Mouse (Mus musculus): ENCODE results near the gene Dnajb12.

The Dnajb12 gene

GRCm38 (mm10) chr10:59911561-59912198, 32.3 kb downstream of the Dnajb12 start:
- TF ChIP-seq POU5F1 (IDR thresholded peaks at IDR 0.05; ENCODE audit: borderline replicate concordance, low read length), result no peak
- TF ChIP-seq CTCF (conservative IDR thresholded peaks at IDR 0.05; ENCODE audit: low read length), result no peak
- TF ChIP-seq NANOG (IDR thresholded peaks at IDR 0.05; ENCODE audit: borderline replicate concordance, low read length), result no peak
- Histone ChIP-seq H3K4me1 (replicated peaks; ENCODE audit: low read depth, low read length) (peaks cover 89% of the 10 kb centered on the region), H3K4me3 (replicated peaks; ENCODE audit: low read length) (peak overlapping the region; percentile 70), H3K9me3 (ENCODE audit: low read length) (no peaks in the 10 kb centered on the region), H3K27me3 (ENCODE audit: insufficient read depth, low read length) (peaks cover 29% of the 10 kb centered on the region), H3K36me3 (ENCODE audit: insufficient read depth, low read length) (no peaks in the 10 kb centered on the region)

GRCm38 (mm10) chr10:59915196-59915962, 36.0 kb downstream of the Dnajb12 start:
- TF ChIP-seq NANOG (IDR thresholded peaks at IDR 0.05; ENCODE audit: borderline replicate concordance, low read length) (no peak), CTCF (conservative IDR thresholded peaks at IDR 0.05; ENCODE audit: low read length) (no peak), POU5F1 (IDR thresholded peaks at IDR 0.05; ENCODE audit: borderline replicate concordance, low read length) (no peak)
- H3K9me3 ChIP-seq (ENCODE audit: low read length), result no peaks in the 10 kb centered on the region
- H3K4me3 ChIP-seq (replicated peaks; ENCODE audit: low read length), result peak overlapping the region; percentile 62
- peaks cover 26% of the 10 kb centered on the region for H3K27me3 ChIP-seq (ENCODE audit: insufficient read depth, low read length)
- peaks cover 90% of the 10 kb centered on the region for H3K4me1 ChIP-seq (replicated peaks; ENCODE audit: low read depth, low read length)
- H3K36me3 ChIP-seq (ENCODE audit: insufficient read depth, low read length), result no peaks in the 10 kb centered on the region

GRCm38 (mm10) chr10:59916159-59916558, 36.8 kb downstream of the Dnajb12 start:
- H3K9me3 ChIP-seq (ENCODE audit: low read length), result no peaks in the 10 kb centered on the region
- TF ChIP-seq NANOG (IDR thresholded peaks at IDR 0.05; ENCODE audit: borderline replicate concordance, low read length) (no peak), CTCF (conservative IDR thresholded peaks at IDR 0.05; ENCODE audit: low read length) (no peak), POU5F1 (IDR thresholded peaks at IDR 0.05; ENCODE audit: borderline replicate concordance, low read length) (no peak)
- H3K27me3 ChIP-seq (ENCODE audit: insufficient read depth, low read length), result peaks cover 25% of the 10 kb centered on the region
- H3K4me3 ChIP-seq (replicated peaks; ENCODE audit: low read length), result peak overlapping the region; percentile 62
- peaks cover 90% of the 10 kb centered on the region for H3K4me1 ChIP-seq (replicated peaks; ENCODE audit: low read depth, low read length)
- no peaks in the 10 kb centered on the region for H3K36me3 ChIP-seq (ENCODE audit: insufficient read depth, low read length)

- Histone ChIP-seq H3K4me1 (replicated peaks; ENCODE audit: low read depth, low read length) (peaks cover 90% of the 10 kb centered on the region), H3K9me3 (ENCODE audit: low read length) (no peaks in the 10 kb centered on the region), H3K36me3 (ENCODE audit: insufficient read depth, low read length) (no peaks in the 10 kb centered on the region), H3K27me3 (ENCODE audit: insufficient read depth, low read length) (peaks cover 28% of the 10 kb centered on the region), H3K4me3 (replicated peaks; ENCODE audit: low read length) (peak overlapping the region; percentile 62)
- TF ChIP-seq NANOG (IDR thresholded peaks at IDR 0.05; ENCODE audit: borderline replicate concordance, low read length) (no peak), POU5F1 (IDR thresholded peaks at IDR 0.05; ENCODE audit: borderline replicate concordance, low read length) (no peak), CTCF (conservative IDR thresholded peaks at IDR 0.05; ENCODE audit: low read length) (no peak)
Measured at GRCm38 (mm10) chr10:59916649-59917048, 37.3 kb downstream of the Dnajb12 start.

- Histone ChIP-seq H3K4me1 (replicated peaks; ENCODE audit: low read depth, low read length) (peaks cover 90% of the 10 kb centered on the region), H3K9me3 (ENCODE audit: low read length) (no peaks in the 10 kb centered on the region), H3K4me3 (replicated peaks; ENCODE audit: low read length) (no peak overlapping the region), H3K27me3 (ENCODE audit: insufficient read depth, low read length) (peaks cover 19% of the 10 kb centered on the region), H3K36me3 (ENCODE audit: insufficient read depth, low read length) (no peaks in the 10 kb centered on the region)
- TF ChIP-seq NANOG (IDR thresholded peaks at IDR 0.05; ENCODE audit: borderline replicate concordance, low read length) (no peak), POU5F1 (IDR thresholded peaks at IDR 0.05; ENCODE audit: borderline replicate concordance, low read length) (no peak), CTCF (conservative IDR thresholded peaks at IDR 0.05; ENCODE audit: low read length) (no peak)
Measured at GRCm38 (mm10) chr10:59918111-59918510, 38.8 kb downstream of the Dnajb12 start.

- Histone ChIP-seq H3K36me3 (ENCODE audit: insufficient read depth, low read length) (no peaks in the 10 kb centered on the region), H3K27me3 (ENCODE audit: insufficient read depth, low read length) (peaks cover 17% of the 10 kb centered on the region), H3K4me1 (replicated peaks; ENCODE audit: low read depth, low read length) (peaks cover 90% of the 10 kb centered on the region), H3K9me3 (ENCODE audit: low read length) (no peaks in the 10 kb centered on the region), H3K4me3 (replicated peaks; ENCODE audit: low read length) (peak overlapping the region; percentile 7)
- TF ChIP-seq CTCF (conservative IDR thresholded peaks at IDR 0.05; ENCODE audit: low read length), result no peak
- no peak for TF ChIP-seq NANOG (IDR thresholded peaks at IDR 0.05; ENCODE audit: borderline replicate concordance, low read length)
- TF ChIP-seq POU5F1 (IDR thresholded peaks at IDR 0.05; ENCODE audit: borderline replicate concordance, low read length), result no peak
Measured at GRCm38 (mm10) chr10:59919494-59920181, 40.3 kb downstream of the Dnajb12 start.

- Histone ChIP-seq H3K36me3 (ENCODE audit: insufficient read depth, low read length) (no peaks in the 10 kb centered on the region), H3K4me3 (replicated peaks; ENCODE audit: low read length) (peak overlapping the region; percentile 67), H3K27me3 (ENCODE audit: insufficient read depth, low read length) (peaks cover 17% of the 10 kb centered on the region), H3K9me3 (ENCODE audit: low read length) (no peaks in the 10 kb centered on the region), H3K4me1 (replicated peaks; ENCODE audit: low read depth, low read length) (peaks cover 90% of the 10 kb centered on the region)
- TF ChIP-seq NANOG (IDR thresholded peaks at IDR 0.05; ENCODE audit: borderline replicate concordance, low read length) (no peak), POU5F1 (IDR thresholded peaks at IDR 0.05; ENCODE audit: borderline replicate concordance, low read length) (no peak), CTCF (conservative IDR thresholded peaks at IDR 0.05; ENCODE audit: low read length) (no peak)
Measured at GRCm38 (mm10) chr10:59920485-59920809, 41.1 kb downstream of the Dnajb12 start.
